Mouse (Mus musculus) cerebellum, adult 9-10 months (tissue): ENCODE results near the gene Iqcn.

Experiments
- DNase-seq: peaks from one replicate; pipeline ENCODE4 v3.0.0; 2022

Iqcn gene

GRCm38 (mm10) chr8:70701048-70701981 is 1.9 kb upstream of the Iqcn start:
- peak; percentile 77 for DNase-seq

GRCm38 (mm10) chr8:70701982-70702841 is 1.0 kb upstream of the Iqcn start:
- peak; percentile 62 for DNase-seq

GRCm38 (mm10) chr8:70702842-70703182 is 445 bp upstream of the Iqcn start:
- peak; percentile 92 for DNase-seq

GRCm38 (mm10) chr8:70708281-70708680 is 5.0 kb downstream of the Iqcn start:
- DNase-seq = no peak

- no peak for DNase-seq
These were observed 6.5 kb downstream of the Iqcn start for GRCm38 (mm10) chr8:70709794-70710193.

- no peak for DNase-seq
These were observed 7.0 kb downstream of the Iqcn start for GRCm38 (mm10) chr8:70710296-70710695.

GRCm38 (mm10) chr8:70711041-70711440 is 7.8 kb downstream of the Iqcn start:
- no peak for DNase-seq

GRCm38 (mm10) chr8:70713991-70714390 is 10.7 kb downstream of the Iqcn start:
- DNase-seq = no peak

GRCm38 (mm10) chr8:70715086-70715485 is 11.8 kb downstream of the Iqcn start:
- no peak for DNase-seq

GRCm38 (mm10) chr8:70716521-70717400 is 13.5 kb downstream of the Iqcn start:
- DNase-seq = peak; percentile 17

GRCm38 (mm10) chr8:70718297-70718696 is 15.0 kb downstream of the Iqcn start, which contains the start of gene Gm3336:
Gm3336 (plus strand) TSS chr8:70718543.
- peak; percentile 81 for DNase-seq

GRCm38 (mm10) chr8:70719796-70720270 is 16.6 kb downstream of the Iqcn start:
- peak; percentile 25 for DNase-seq

GRCm38 (mm10) chr8:70720739-70721138 is 17.5 kb downstream of the Iqcn start:
- peak; percentile 86 for DNase-seq

GRCm38 (mm10) chr8:70721601-70722000 is 18.3 kb downstream of the Iqcn start:
- peak; percentile 18 for DNase-seq

- DNase-seq = no peak
These were observed 20.4 kb downstream of the Iqcn start, which contains the start of gene Pde4c for GRCm38 (mm10) chr8:70723486-70724210. Pde4c (plus strand) TSS chr8:70723720.

GRCm38 (mm10) chr8:70724216-70724615 is 21.0 kb downstream of the Iqcn start:
- DNase-seq = no peak

GRCm38 (mm10) chr8:70725792-70726447 is 22.7 kb downstream of the Iqcn start:
- DNase-seq = no peak

GRCm38 (mm10) chr8:70726721-70727120 is 23.5 kb downstream of the Iqcn start:
- DNase-seq = no peak

- DNase-seq = no peak
These were observed 26.7 kb downstream of the Iqcn start for GRCm38 (mm10) chr8:70729808-70730475.

GRCm38 (mm10) chr8:70730956-70731355 is 27.7 kb downstream of the Iqcn start:
- DNase-seq = no peak
